Mouse (Mus musculus) forebrain, embryonic 11.5 days (tissue): ENCODE measurements at regions not wholly inside any gene's neighbourhood (a gene's known extent, or its start where the extent isn't known, plus 50 kb on each side); places are given as distances from the start of the nearest gene placed in this dataset.

ENCODE experiments used
- ATAC-seq: fragments of 200-750 bp; cut with Nextera tagmentation; replicated peaks from 2 replicates; pipeline ENCODE4 v1.8.0; 2017; ENCODE audit warnings: moderate TSS enrichment; ENCODE audit not compliant: low FRiP score
- DNase-seq: peaks from one replicate; pipeline ENCODE4 v3.0.0-alpha.2; 2017; ENCODE audit warnings: low spot score
- H3K27ac ChIP-seq: fragments of 300-500 bp; sonication (generic); 2 replicates; pipeline ENCODE4 v1.5.1; 2014; ENCODE audit warnings: low read depth, low read length
- H3K27me3 ChIP-seq: fragments of 300-500 bp; sonication (generic); 2 replicates; pipeline ENCODE4 v1.6.1; 2014; ENCODE audit warnings: mild to moderate bottlenecking, low read length, mixed read lengths; ENCODE audit not compliant: control insufficient read depth, insufficient read depth
- H3K36me3 ChIP-seq: fragments of 300-500 bp; sonication (generic); 2 replicates; pipeline ENCODE4 v1.6.1; 2014; ENCODE audit warnings: mild to moderate bottlenecking, low read length, moderate library complexity, mixed read lengths; ENCODE audit not compliant: control insufficient read depth, insufficient read depth
- H3K4me1 ChIP-seq: fragments of 300-500 bp; sonication (generic); replicated peaks from 2 replicates; pipeline ENCODE4 v1.6.1; 2014; ENCODE audit warnings: low read length, mixed read lengths; ENCODE audit not compliant: control insufficient read depth, insufficient read depth
- H3K4me2 ChIP-seq: fragments of 300-500 bp; sonication (generic); 2 replicates; pipeline ENCODE4 v1.6.1; 2014; ENCODE audit warnings: low read depth, mild to moderate bottlenecking, low read length, moderate library complexity, mixed read lengths; ENCODE audit not compliant: severe bottlenecking
- H3K4me3 ChIP-seq: fragments of 300-500 bp; sonication (generic); 2 replicates; pipeline ENCODE4 v1.5.1; 2014; ENCODE audit warnings: low read depth, low read length
- H3K9ac ChIP-seq: fragments of 300-500 bp; sonication (generic); 2 replicates; pipeline ENCODE4 v1.6.1; 2014; ENCODE audit warnings: low read length
- H3K9me3 ChIP-seq: fragments of 300-500 bp; sonication (generic); 2 replicates; pipeline ENCODE4 v1.6.1; 2016; ENCODE audit warnings: low read length, mixed read lengths; ENCODE audit not compliant: control insufficient read depth
- WGBS: fragments of 180-500 bp; shearing (Covaris S2); extraction: QIAGEN DNeasy Blood & Tissue Kit; methylation state at CpG from one replicate; pipeline ENCODE4 v1.1.7; 2014; 5-methylcytosine and 5-hydroxymethylcytosine counted together

GRCm38 (mm10) chr13:107931216-107931615, 113.0 kb upstream of the Smim15 start:
- Histone ChIP-seq H3K4me3 (no peak overlapping the region), H3K4me2 (no peak overlapping the region), H3K9ac (no peak overlapping the region), H3K27me3 (no peaks in the 10 kb centered on the region; the same call in 1 of the 2 replicates), H3K4me1 (peaks cover 3% of the 10 kb centered on the region; the same call in 1 of the 2 replicates), H3K36me3 (no peaks in the 10 kb centered on the region), H3K9me3 (no peaks in the 10 kb centered on the region), H3K27ac (no peak overlapping the region)
- ATAC-seq (no peak), DNase-seq (no peak)
- WGBS: 78% methylated on average over 7 of the region's 7 CpGs

- DNase-seq: no peak
Measured at GRCm38 (mm10) chr13:107927499-107928215, 116.6 kb upstream of the Smim15 start.

GRCm38 (mm10) chr13:107925470-107925869, 118.8 kb upstream of the Smim15 start:
- Histone ChIP-seq H3K9ac (no peak overlapping the region), H3K27me3 (no peaks in the 10 kb centered on the region), H3K4me2 (no peak overlapping the region), H3K36me3 (no peaks in the 10 kb centered on the region), H3K4me1 (0 out of 2 replicates have a peak, but pooled peaks cover 5% of the 10 kb centered on the region), H3K4me3 (no peak overlapping the region), H3K9me3 (no peaks in the 10 kb centered on the region), H3K27ac (no peak overlapping the region)
- DNase-seq: no peak
- no peak for ATAC-seq
- 61% methylated on average over 8 of the region's 8 CpGs for WGBS

More at GRCm38 (mm10) chr13:107927499-107928215, 116.6 kb upstream of the Smim15 start:
- H3K27me3 ChIP-seq: no peaks in the 10 kb centered on the region
- no peak overlapping the region for H3K9ac ChIP-seq
- 86% methylated on average over 10 of the region's 10 CpGs for WGBS
- H3K4me2 ChIP-seq: no peak overlapping the region
- H3K4me1 ChIP-seq: 0 out of 2 replicates have a peak, but pooled peaks cover 5% of the 10 kb centered on the region
- no peak for ATAC-seq
- H3K27ac ChIP-seq: no peak overlapping the region
- no peaks in the 10 kb centered on the region for H3K36me3 ChIP-seq
- H3K9me3 ChIP-seq: no peaks in the 10 kb centered on the region
- H3K4me3 ChIP-seq: no peak overlapping the region

GRCm38 (mm10) chr13:107923129-107924114, 120.8 kb upstream of the Smim15 start:
- Histone ChIP-seq H3K36me3 (no peaks in the 10 kb centered on the region), H3K9me3 (no peaks in the 10 kb centered on the region), H3K27ac (no peak overlapping the region), H3K4me3 (no peak overlapping the region), H3K4me2 (no peak overlapping the region), H3K4me1 (0 out of 2 replicates have a peak, but pooled peaks cover 5% of the 10 kb centered on the region), H3K9ac (no peak overlapping the region), H3K27me3 (no peaks in the 10 kb centered on the region)
- ATAC-seq (0 out of 2 replicates have a peak, but pooled peaks have one; percentile 27), DNase-seq (no peak)
- 68% methylated on average over 19 of the region's 19 CpGs for WGBS

- no peak for ATAC-seq
Measured at GRCm38 (mm10) chr13:107919403-107919802, 124.8 kb upstream of the Smim15 start.

GRCm38 (mm10) chr13:107918478-107918877, 125.8 kb upstream of the Smim15 start:
- no peak for ATAC-seq
- WGBS: 87% methylated on average over 7 of the region's 7 CpGs

More at GRCm38 (mm10) chr13:107919403-107919802, 124.8 kb upstream of the Smim15 start:
- no peak for DNase-seq
- H3K36me3 ChIP-seq: no peaks in the 10 kb centered on the region
- no peaks in the 10 kb centered on the region for H3K9me3 ChIP-seq
- H3K27me3 ChIP-seq: no peaks in the 10 kb centered on the region
- WGBS: 73% methylated on average over 3 of the region's 3 CpGs
- H3K4me3 ChIP-seq: no peak overlapping the region
- H3K9ac ChIP-seq: no peak overlapping the region
- H3K27ac ChIP-seq: no peak overlapping the region
- H3K4me2 ChIP-seq: no peak overlapping the region
- no peaks in the 10 kb centered on the region for H3K4me1 ChIP-seq

GRCm38 (mm10) chr13:107918065-107918464, 126.2 kb upstream of the Smim15 start:
- no peaks in the 10 kb centered on the region for H3K9me3 ChIP-seq
- H3K27ac ChIP-seq: no peak overlapping the region
- 95% methylated on average over 10 of the region's 10 CpGs for WGBS
- DNase-seq: no peak
- H3K36me3 ChIP-seq: no peaks in the 10 kb centered on the region
- H3K4me2 ChIP-seq: no peak overlapping the region
- H3K4me1 ChIP-seq: no peaks in the 10 kb centered on the region
- no peak overlapping the region for H3K9ac ChIP-seq
- no peaks in the 10 kb centered on the region for H3K27me3 ChIP-seq
- no peak for ATAC-seq
- no peak overlapping the region for H3K4me3 ChIP-seq

More at GRCm38 (mm10) chr13:107918478-107918877, 125.8 kb upstream of the Smim15 start:
- Histone ChIP-seq H3K36me3 (no peaks in the 10 kb centered on the region), H3K4me3 (no peak overlapping the region), H3K27me3 (no peaks in the 10 kb centered on the region), H3K27ac (no peak overlapping the region), H3K9ac (no peak overlapping the region), H3K4me1 (no peaks in the 10 kb centered on the region), H3K9me3 (no peaks in the 10 kb centered on the region), H3K4me2 (no peak overlapping the region)
- DNase-seq: no peak

GRCm38 (mm10) chr13:107917564-107917963, 126.7 kb upstream of the Smim15 start:
- Histone ChIP-seq H3K9ac (no peak overlapping the region), H3K27ac (no peak overlapping the region), H3K9me3 (no peaks in the 10 kb centered on the region), H3K36me3 (no peaks in the 10 kb centered on the region), H3K27me3 (no peaks in the 10 kb centered on the region), H3K4me2 (no peak overlapping the region), H3K4me1 (no peaks in the 10 kb centered on the region), H3K4me3 (no peak overlapping the region)
- ATAC-seq: no peak
- DNase-seq: no peak
- WGBS: 95% methylated on average over 3 of the region's 3 CpGs
